Mouse (Mus musculus) gastrocnemius, adult 18-20 months (tissue): ENCODE data around the gene Bbs9. TPM values are rescaled to one million over a fixed set of nuclear protein-coding genes. Genes with fewer than 3 reads are reported as not detected.
"Not testable (repeated sequence)": the region's sequence is repeated elsewhere in the genome, so short reads cannot be mapped to it uniquely, and the experiment has no call there.

Experiments used
- DNase-seq: peaks from one replicate; pipeline ENCODE4 v3.0.0; 2021; ENCODE audit warnings: low spot score
- long read RNA-seq, 2 experiments: library from polyadenylated mRNA; stranded (forward); transcript quantifications; one replicate each; pipeline ENCODE4 v2.0.0; 2021
- total RNA-seq, 2 experiments: library from RNA; stranded (reverse); gene quantifications; 2 replicates each; pipeline ENCODE4 v1.2.3; 2021

Gene Bbs9
- 1 to 10 TPM; 8.5 to 8.9 TPM for total RNA-seq
- long read RNA-seq, experiment 1, partial matches to known transcripts, result 0 of 9 reads
- long read RNA-seq, experiment 1, other reads (novel, unspliced or antisense), result 4 of 9 reads
- long read RNA-seq, experiment 2, partial matches to known transcripts, result 0 of 4 reads
- long read RNA-seq, experiment 2, other reads (novel, unspliced or antisense), result 1 of 4 reads

GRCm38 (mm10) chr9:22475424-22475868 lies at the start of gene Bbs9:
Gene Bbs9, plus strand, starts transcription at chr9:22475715.
- DNase-seq, result peak; percentile 92

GRCm38 (mm10) chr9:22428028-22428665 lies 47.4 kb upstream of the Bbs9 start:
- no peak for DNase-seq

GRCm38 (mm10) chr9:22428666-22429410 lies 46.7 kb upstream of the Bbs9 start:
- DNase-seq, result no peak

- DNase-seq, result no peak
Observed at GRCm38 (mm10) chr9:22429533-22430241, 45.8 kb upstream of the Bbs9 start.

- no peak for DNase-seq
Observed at GRCm38 (mm10) chr9:22430315-22430840, 45.1 kb upstream of the Bbs9 start.

- no peak for DNase-seq
Observed at GRCm38 (mm10) chr9:22433221-22433620, 42.3 kb upstream of the Bbs9 start.

GRCm38 (mm10) chr9:22434101-22434500 lies 41.4 kb upstream of the Bbs9 start:
- DNase-seq, result no peak

GRCm38 (mm10) chr9:22438826-22439225 lies 36.7 kb upstream of the Bbs9 start:
- no peak for DNase-seq

- DNase-seq, result no peak
Observed at GRCm38 (mm10) chr9:22443157-22443556, 32.4 kb upstream of the Bbs9 start.

GRCm38 (mm10) chr9:22445123-22445522 lies 30.4 kb upstream of the Bbs9 start:
- DNase-seq, result no peak

GRCm38 (mm10) chr9:22447213-22447612 lies 28.3 kb upstream of the Bbs9 start:
- no peak for DNase-seq

GRCm38 (mm10) chr9:22448420-22448819 lies 27.1 kb upstream of the Bbs9 start:
- no peak for DNase-seq

GRCm38 (mm10) chr9:22449209-22449608 lies 26.3 kb upstream of the Bbs9 start:
- DNase-seq, result no peak

GRCm38 (mm10) chr9:22452697-22453096 lies 22.8 kb upstream of the Bbs9 start:
- no peak for DNase-seq

GRCm38 (mm10) chr9:22453501-22453924 lies 22.0 kb upstream of the Bbs9 start:
- no peak for DNase-seq

GRCm38 (mm10) chr9:22453990-22454389 lies 21.5 kb upstream of the Bbs9 start, which contains the start of gene Gm17545:
Gene Gm17545, plus strand, starts transcription at chr9:22454290.
- not testable (repeated sequence) for DNase-seq

- DNase-seq, result no peak
Observed at GRCm38 (mm10) chr9:22455041-22455440, 20.5 kb upstream of the Bbs9 start.

- DNase-seq, result no peak
Observed at GRCm38 (mm10) chr9:22457142-22457835, 18.2 kb upstream of the Bbs9 start.

GRCm38 (mm10) chr9:22461946-22462345 lies 13.6 kb upstream of the Bbs9 start:
- DNase-seq, result peak; percentile 39

GRCm38 (mm10) chr9:22466212-22466611 lies 9.3 kb upstream of the Bbs9 start:
- no peak for DNase-seq
